Mouse (Mus musculus) liver, postnatal 0 days (tissue): ENCODE measurements at regions not wholly inside any gene's neighbourhood (a gene's known extent, or its start where the extent isn't known, plus 50 kb on each side); places are given as distances from the start of the nearest gene placed in this dataset.

Experiments used
- ATAC-seq: fragments of 200-750 bp; cut with Nextera tagmentation; 2 replicates; pipeline ENCODE4 v1.8.0; 2017; ENCODE audit warnings: mild to moderate bottlenecking, moderate library complexity
- DNase-seq: peaks from one replicate; pipeline ENCODE4 v3.0.0-alpha.2; 2016
- H3K27ac ChIP-seq: fragments of 300-500 bp; sonication (generic); 2 replicates; pipeline ENCODE4 v1.5.1; 2014; ENCODE audit warnings: antibody characterized with exemption, moderate library complexity, mild to moderate bottlenecking, low read depth
- H3K27me3 ChIP-seq: fragments of 300-500 bp; sonication (generic); 2 replicates; pipeline ENCODE4 v1.6.1; 2014; ENCODE audit warnings: low read length, control low read depth, mixed read lengths; ENCODE audit not compliant: insufficient read depth
- H3K36me3 ChIP-seq: fragments of 300-500 bp; sonication (generic); replicated peaks from 2 replicates; pipeline ENCODE4 v1.6.1; 2014; ENCODE audit warnings: mild to moderate bottlenecking, control low read depth, low read length, moderate library complexity, mixed read lengths; ENCODE audit not compliant: insufficient read depth
- H3K4me1 ChIP-seq: fragments of 300-500 bp; sonication (generic); 2 replicates; pipeline ENCODE4 v1.6.1; 2014; ENCODE audit warnings: antibody characterized with exemption, mild to moderate bottlenecking, control low read depth; ENCODE audit not compliant: insufficient read depth
- H3K4me2 ChIP-seq: fragments of 300-500 bp; sonication (generic); 2 replicates; pipeline ENCODE4 v1.6.1; 2014; ENCODE audit warnings: low read depth, mild to moderate bottlenecking, low read length, moderate library complexity, mixed read lengths
- H3K4me3 ChIP-seq: fragments of 300-500 bp; sonication (generic); 2 replicates; pipeline ENCODE4 v1.5.1; 2014; ENCODE audit warnings: low read depth, low read length
- H3K9ac ChIP-seq: fragments of 300-500 bp; sonication (generic); replicated peaks from 2 replicates; pipeline ENCODE4 v1.6.1; 2014; ENCODE audit warnings: mild to moderate bottlenecking, moderate library complexity
- H3K9me3 ChIP-seq: fragments of 300-500 bp; sonication (generic); 2 replicates; pipeline ENCODE4 v1.6.1; 2016; ENCODE audit warnings: mild to moderate bottlenecking, control low read depth, low read length, mixed read lengths
- CTCF ChIP-seq: sonication (generic); IDR thresholded peaks from 2 replicates; pipeline ENCODE4 v1.5.1; 2016; ENCODE audit warnings: antibody characterized with exemption, low read depth
- EP300 ChIP-seq: IDR thresholded peaks from 2 replicates; pipeline ENCODE4 v1.6.1; 2016; ENCODE audit warnings: antibody characterized with exemption, low read depth, mild to moderate bottlenecking
- WGBS: fragments of 180-500 bp; shearing (Covaris S2); extraction: QIAGEN DNeasy Blood & Tissue Kit; methylation state at CpG from one replicate; pipeline ENCODE4 v1.1.7; 2014; ENCODE audit not compliant: insufficient replicate concordance; 5-methylcytosine and 5-hydroxymethylcytosine counted together

GRCm38 (mm10) chr12:112434673-112435294 is 54.5 kb upstream of the A530016L24Rik start:
- no peak overlapping the region for H3K27ac ChIP-seq
- no peaks in the 10 kb centered on the region for H3K4me1 ChIP-seq
- WGBS: 65% methylated on average over 3 of the region's 3 CpGs
- H3K4me3 ChIP-seq: no peak overlapping the region
- H3K4me2 ChIP-seq: no peak overlapping the region
- no peaks in the 10 kb centered on the region for H3K27me3 ChIP-seq
- no peak overlapping the region for H3K9ac ChIP-seq
- TF ChIP-seq EP300 (no peak), CTCF (no peak)
- H3K36me3 ChIP-seq: no peaks in the 10 kb centered on the region
- H3K9me3 ChIP-seq: no peaks in the 10 kb centered on the region
- DNase-seq (no peak), ATAC-seq (no peak)

GRCm38 (mm10) chr12:112435295-112436110 is 53.7 kb upstream of the A530016L24Rik start:
- Histone ChIP-seq H3K27ac (no peak overlapping the region), H3K27me3 (no peaks in the 10 kb centered on the region), H3K4me2 (no peak overlapping the region), H3K36me3 (no peaks in the 10 kb centered on the region), H3K4me1 (no peaks in the 10 kb centered on the region), H3K9me3 (no peaks in the 10 kb centered on the region), H3K9ac (no peak overlapping the region), H3K4me3 (no peak overlapping the region)
- 79% methylated on average over 21 of the region's 21 CpGs for WGBS
- DNase-seq (no peak), ATAC-seq (no peak)
- TF ChIP-seq CTCF: no peak
- no peak for TF ChIP-seq EP300

- H3K27ac ChIP-seq: no peak overlapping the region
- H3K4me3 ChIP-seq: no peak overlapping the region
- H3K9me3 ChIP-seq: no peaks in the 10 kb centered on the region
- H3K4me2 ChIP-seq: no peak overlapping the region
- no peaks in the 10 kb centered on the region for H3K27me3 ChIP-seq
- no peak overlapping the region for H3K9ac ChIP-seq
- TF ChIP-seq EP300 (no peak), CTCF (no peak)
- DNase-seq (no peak), ATAC-seq (no peak)
- no peaks in the 10 kb centered on the region for H3K4me1 ChIP-seq
- WGBS: 68% methylated on average over 3 of the region's 3 CpGs
- H3K36me3 ChIP-seq: no peaks in the 10 kb centered on the region
These were observed 52.2 kb upstream of the A530016L24Rik start for GRCm38 (mm10) chr12:112437046-112437445.

- DNase-seq (no peak), ATAC-seq (no peak)
- Histone ChIP-seq H3K4me3 (no peak overlapping the region), H3K9me3 (no peaks in the 10 kb centered on the region), H3K9ac (no peak overlapping the region), H3K4me2 (no peak overlapping the region), H3K27ac (no peak overlapping the region), H3K36me3 (no peaks in the 10 kb centered on the region), H3K4me1 (no peaks in the 10 kb centered on the region), H3K27me3 (no peaks in the 10 kb centered on the region)
- 74% methylated on average over 8 of the region's 8 CpGs for WGBS
- no peak for TF ChIP-seq EP300
- no peak for TF ChIP-seq CTCF
These were observed 51.0 kb upstream of the A530016L24Rik start for GRCm38 (mm10) chr12:112438206-112438605.
